Mouse (Mus musculus): Measurements from ENCODE around the gene Sipa1l2.

DNA sequence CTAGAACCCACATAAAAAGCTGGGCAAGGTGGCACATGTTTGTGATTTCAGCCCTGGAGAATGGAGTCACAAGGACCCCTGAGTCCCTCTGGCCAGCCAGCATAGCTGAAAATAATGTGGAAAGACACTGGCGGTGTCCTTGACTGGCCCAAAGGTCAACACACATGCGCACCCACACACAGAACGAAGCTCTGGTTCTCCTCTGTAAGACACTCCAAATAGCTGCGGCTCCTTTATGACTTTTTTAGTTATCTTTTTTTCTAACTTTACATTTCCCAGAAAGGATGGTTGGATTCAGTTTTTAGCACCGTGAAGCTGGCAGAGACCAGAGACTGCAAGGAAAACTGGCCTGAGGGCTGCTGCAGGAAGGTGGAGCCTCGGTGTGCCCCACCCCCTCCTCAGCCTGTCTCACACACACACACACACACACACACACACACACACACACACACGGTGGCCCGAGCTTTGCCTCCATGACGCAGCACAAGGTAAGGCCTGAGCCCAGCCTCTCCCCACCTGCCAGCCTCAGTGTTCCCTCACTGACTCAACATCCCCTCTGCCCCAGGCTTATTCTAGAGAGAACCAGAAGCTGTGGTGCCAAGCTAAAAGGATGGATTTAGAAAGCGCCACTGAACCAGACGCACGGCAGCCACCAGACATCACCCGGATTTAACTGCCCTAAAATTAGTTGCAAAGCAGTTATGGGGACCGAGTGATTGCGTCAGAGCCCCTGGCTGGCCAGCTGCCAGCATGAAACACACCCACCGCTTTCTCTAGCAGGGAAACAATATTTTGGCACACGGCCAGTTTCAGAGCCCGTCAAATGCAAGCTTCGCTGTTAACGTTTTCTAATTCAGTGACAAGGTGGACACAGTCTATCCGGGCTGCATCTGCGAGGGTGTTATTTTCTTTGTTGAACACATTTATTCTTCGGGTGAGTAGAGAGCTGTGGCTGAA is 11.2 kb downstream of the Sipa1l2 start:
- TF ChIP-seq CTCF (conservative IDR thresholded peaks at IDR 0.05; ENCODE audit: low read length), result no peak
- TF ChIP-seq POU5F1 (IDR thresholded peaks at IDR 0.05; ENCODE audit: borderline replicate concordance, low read length), result no peak
- TF ChIP-seq NANOG (IDR thresholded peaks at IDR 0.05; ENCODE audit: borderline replicate concordance, low read length), result no peak
